Mouse (Mus musculus) mesoderm, embryonic 11.5 days (tissue): ENCODE measurements around the gene Prlhr.
A peak's percentile ranks its signal among the peaks of the same experiment; 100 is the strongest.

Experiments
- DNase-seq: peaks from one replicate; pipeline ENCODE4 v3.0.0-alpha.2; 2012; ENCODE audit warnings: low read depth, low spot score

Gene Prlhr

GRCm38 (mm10) chr19:60468254-60468762 lies at the start of gene Prlhr:
Gene Prlhr, minus strand, starts transcription at chr19:60468304.
- DNase-seq = peak; percentile 14

GRCm38 (mm10) chr19:60515064-60515463 lies 47.0 kb upstream of the Prlhr start:
- no peak for DNase-seq

GRCm38 (mm10) chr19:60513431-60513830 lies 45.3 kb upstream of the Prlhr start:
- no peak for DNase-seq

- no peak for DNase-seq
These were observed 32.1 kb upstream of the Prlhr start for GRCm38 (mm10) chr19:60500209-60500608.

- no peak for DNase-seq
These were observed 29.1 kb upstream of the Prlhr start for GRCm38 (mm10) chr19:60497171-60497570.

GRCm38 (mm10) chr19:60495772-60496171 lies 27.7 kb upstream of the Prlhr start:
- no peak for DNase-seq

- no peak for DNase-seq
These were observed 21.5 kb upstream of the Prlhr start for GRCm38 (mm10) chr19:60489566-60489965.

- no peak for DNase-seq
These were observed 17.2 kb upstream of the Prlhr start for GRCm38 (mm10) chr19:60485261-60485660.

GRCm38 (mm10) chr19:60478859-60479258 lies 10.8 kb upstream of the Prlhr start:
- no peak for DNase-seq

- no peak for DNase-seq
These were observed 9.7 kb upstream of the Prlhr start for GRCm38 (mm10) chr19:60477788-60478187.

- peak; percentile 68 for DNase-seq
These were observed 742 bp upstream of the Prlhr start for GRCm38 (mm10) chr19:60468846-60469245.

- no peak for DNase-seq
These were observed 506 bp downstream of the Prlhr start for GRCm38 (mm10) chr19:60467588-60468007.

- DNase-seq = peak; percentile 85
These were observed 1.0 kb downstream of the Prlhr start for GRCm38 (mm10) chr19:60466953-60467570.

GRCm38 (mm10) chr19:60465726-60466125 lies 2.4 kb downstream of the Prlhr start:
- no peak for DNase-seq

GRCm38 (mm10) chr19:60463896-60464295 lies 4.2 kb downstream of the Prlhr start:
- DNase-seq = no peak

- no peak for DNase-seq
These were observed 4.7 kb downstream of the Prlhr start for GRCm38 (mm10) chr19:60463440-60463839.

- no peak for DNase-seq
These were observed 6.6 kb downstream of the Prlhr start for GRCm38 (mm10) chr19:60461476-60461875.

- DNase-seq = peak; percentile 30
These were observed 8.4 kb downstream of the Prlhr start for GRCm38 (mm10) chr19:60459680-60460079.

GRCm38 (mm10) chr19:60459071-60459470 lies 9.0 kb downstream of the Prlhr start:
- no peak for DNase-seq

- DNase-seq = no peak
These were observed 12.3 kb downstream of the Prlhr start for GRCm38 (mm10) chr19:60455791-60456190.

GRCm38 (mm10) chr19:60440531-60440930 lies 27.6 kb downstream of the Prlhr start:
- no peak for DNase-seq

GRCm38 (mm10) chr19:60440083-60440482 lies 28.0 kb downstream of the Prlhr start:
- DNase-seq = no peak

- peak; percentile 50 for DNase-seq
These were observed 30.4 kb downstream of the Prlhr start for GRCm38 (mm10) chr19:60437566-60438241.
